Mouse (Mus musculus) thymus, adult 2 months (tissue): ENCODE measurements around the gene Cks2. TPM values are rescaled to one million over a fixed set of nuclear protein-coding genes. Genes with fewer than 3 reads are reported as not detected.

ENCODE experiments used
- DNase-seq: peaks from one replicate; pipeline ENCODE4 v3.0.0; 2021
- H3K27ac ChIP-seq: fragments of 200-500 bp; 2 replicates; pipeline ENCODE4 v1.5.1; 2012; ENCODE audit warnings: low read length, control low read depth; ENCODE audit not compliant: control insufficient read depth, insufficient read depth
- H3K27me3 ChIP-seq: fragments of 200-500 bp; 2 replicates; pipeline ENCODE4 v1.6.1; 2012; ENCODE audit warnings: mild to moderate bottlenecking, low read length, moderate library complexity, mixed read lengths; ENCODE audit not compliant: control insufficient read depth, insufficient read depth
- H3K36me3 ChIP-seq: fragments of 200-500 bp; 2 replicates; pipeline ENCODE4 v1.6.1; 2012; ENCODE audit warnings: mild to moderate bottlenecking, low read length, moderate library complexity; ENCODE audit not compliant: control insufficient read depth, insufficient read depth
- H3K4me1 ChIP-seq: fragments of 200-500 bp; replicated peaks from 2 replicates; pipeline ENCODE4 v1.6.1; 2012; ENCODE audit warnings: low read length; ENCODE audit not compliant: control insufficient read depth, insufficient read depth
- H3K4me3 ChIP-seq: fragments of 200-500 bp; 2 replicates; pipeline ENCODE4 v1.5.1; 2012; ENCODE audit warnings: mild to moderate bottlenecking, low read length, control low read depth, moderate library complexity; ENCODE audit not compliant: control insufficient read depth, insufficient read depth
- CTCF ChIP-seq: fragments of 200-500 bp; IDR thresholded peaks from 2 replicates; pipeline ENCODE4 v1.5.1; 2012; ENCODE audit warnings: mild to moderate bottlenecking, control low read depth, low read length, moderate library complexity, borderline replicate concordance; ENCODE audit not compliant: control insufficient read depth, poor library complexity, insufficient read depth; ENCODE audit errors: extremely low read depth
- POLR2A ChIP-seq: fragments of 200-500 bp; IDR thresholded peaks from 2 replicates; pipeline ENCODE4 v1.6.1; 2012; ENCODE audit warnings: mild to moderate bottlenecking, low read length, control low read depth, moderate library complexity; ENCODE audit not compliant: control insufficient read depth, poor library complexity, insufficient read depth; ENCODE audit errors: extremely low read depth
- WGBS: fragments of 180-500 bp; shearing (Covaris S2); methylation state at CpG from one replicate; pipeline ENCODE4 v1.1.7; 2018; 5-methylcytosine and 5-hydroxymethylcytosine counted together
- polyA plus RNA-seq: library from polyadenylated mRNA; depleted of rRNA; stranded (reverse); fragments of >200 nt; gene quantifications from 2 replicates; pipeline ENCODE4 v1.2.3, GENCODE M21; 2012

Cks2 gene
- polyA plus RNA-seq, 1 experiment, result 85.3 TPM

DNA sequence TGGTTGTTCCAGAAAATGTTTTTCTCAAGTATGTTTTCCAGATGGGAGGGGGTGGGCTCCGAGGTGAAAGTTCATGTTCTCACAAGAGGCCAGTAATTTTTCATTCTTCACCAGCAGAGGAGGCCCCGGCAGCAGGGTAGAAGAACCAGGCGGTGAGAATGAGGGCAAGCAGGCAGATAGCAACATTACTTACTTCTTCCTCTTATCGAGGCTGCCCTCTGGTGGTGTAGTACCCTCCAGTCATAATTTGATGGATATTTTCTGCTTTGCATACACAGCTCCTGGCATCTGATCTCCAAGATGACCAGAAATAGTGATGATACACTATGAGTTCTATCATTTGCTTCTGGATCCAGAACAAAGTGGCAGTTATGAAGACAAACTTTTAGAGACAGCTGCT lies 6.1 kb upstream of the Cks2 start:
- H3K4me3 ChIP-seq, result no peak overlapping the region
- no peak for DNase-seq
- 68% methylated on average over 4 of the region's 4 CpGs for WGBS
- TF ChIP-seq CTCF (no peak), POLR2A (no peak)
- no peak overlapping the region for H3K27ac ChIP-seq
- H3K27me3 ChIP-seq, result no peaks in the 10 kb centered on the region
- no peaks in the 10 kb centered on the region for H3K36me3 ChIP-seq
- H3K4me1 ChIP-seq, result no peaks in the 10 kb centered on the region

DNA sequence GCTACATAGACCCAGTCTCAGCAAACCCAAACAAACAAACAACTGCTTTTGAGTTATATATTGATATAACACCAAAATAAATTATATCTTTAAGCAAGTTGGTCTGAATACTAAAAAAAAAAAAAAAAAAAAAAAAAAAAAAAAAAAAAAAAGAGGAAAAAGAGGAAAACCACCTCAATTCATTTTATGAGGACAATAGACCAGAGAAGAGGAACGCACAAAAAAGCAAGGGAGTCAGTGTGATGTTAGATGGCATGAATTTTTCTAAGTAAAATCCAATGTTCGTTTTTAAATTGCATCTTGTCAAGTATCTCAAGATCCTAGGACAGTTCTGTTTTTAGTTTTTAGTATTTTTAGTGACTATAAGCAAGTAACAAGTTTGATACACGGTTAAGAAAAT lies 3.6 kb upstream of the Cks2 start:
- TF ChIP-seq POLR2A (no peak), CTCF (no peak)
- Histone ChIP-seq H3K4me3 (no peak overlapping the region), H3K36me3 (no peaks in the 10 kb centered on the region), H3K27me3 (no peaks in the 10 kb centered on the region), H3K27ac (no peak overlapping the region), H3K4me1 (peaks cover 7% of the 10 kb centered on the region; the same call in 1 of the 2 replicates)
- WGBS, result 96% methylated on average over 3 of the region's 3 CpGs
- DNase-seq, result no peak

DNA sequence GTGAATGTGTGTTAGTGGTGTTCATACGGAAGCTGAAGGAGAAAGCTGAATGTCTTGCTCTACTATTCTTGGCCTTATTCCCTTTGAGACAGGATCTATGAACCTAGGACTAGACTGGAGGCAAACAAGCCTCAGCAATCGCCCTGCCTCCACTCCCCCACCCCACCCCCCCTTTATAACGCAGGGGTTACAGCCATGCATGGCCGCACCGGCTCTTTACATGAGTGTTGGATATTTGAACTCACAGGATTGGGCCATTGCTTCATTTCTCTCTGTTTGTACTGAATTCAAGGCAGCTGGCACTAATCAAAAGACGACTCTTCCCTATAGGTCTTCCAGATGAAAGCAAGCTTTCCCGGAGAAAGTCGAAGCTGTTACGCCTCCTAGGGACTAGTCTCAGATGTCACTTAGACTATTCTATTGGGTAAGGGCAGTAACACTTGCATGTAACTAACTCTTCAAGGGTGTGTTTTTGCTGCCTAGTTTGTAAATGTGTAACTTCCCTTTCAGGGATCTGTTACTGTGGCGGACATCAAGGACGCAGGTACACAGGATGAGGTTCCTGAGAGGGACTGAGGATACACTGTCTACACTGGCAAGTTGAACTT lies 2.8 kb upstream of the Cks2 start:
- WGBS, result 77% methylated on average over 11 of the region's 11 CpGs
- TF ChIP-seq CTCF (no peak), POLR2A (no peak)
- DNase-seq, result no peak
- Histone ChIP-seq H3K27ac (no peak overlapping the region), H3K4me3 (no peak overlapping the region), H3K36me3 (no peaks in the 10 kb centered on the region), H3K27me3 (no peaks in the 10 kb centered on the region), H3K4me1 (peaks cover 9% of the 10 kb centered on the region; the same call in 1 of the 2 replicates)

DNA sequence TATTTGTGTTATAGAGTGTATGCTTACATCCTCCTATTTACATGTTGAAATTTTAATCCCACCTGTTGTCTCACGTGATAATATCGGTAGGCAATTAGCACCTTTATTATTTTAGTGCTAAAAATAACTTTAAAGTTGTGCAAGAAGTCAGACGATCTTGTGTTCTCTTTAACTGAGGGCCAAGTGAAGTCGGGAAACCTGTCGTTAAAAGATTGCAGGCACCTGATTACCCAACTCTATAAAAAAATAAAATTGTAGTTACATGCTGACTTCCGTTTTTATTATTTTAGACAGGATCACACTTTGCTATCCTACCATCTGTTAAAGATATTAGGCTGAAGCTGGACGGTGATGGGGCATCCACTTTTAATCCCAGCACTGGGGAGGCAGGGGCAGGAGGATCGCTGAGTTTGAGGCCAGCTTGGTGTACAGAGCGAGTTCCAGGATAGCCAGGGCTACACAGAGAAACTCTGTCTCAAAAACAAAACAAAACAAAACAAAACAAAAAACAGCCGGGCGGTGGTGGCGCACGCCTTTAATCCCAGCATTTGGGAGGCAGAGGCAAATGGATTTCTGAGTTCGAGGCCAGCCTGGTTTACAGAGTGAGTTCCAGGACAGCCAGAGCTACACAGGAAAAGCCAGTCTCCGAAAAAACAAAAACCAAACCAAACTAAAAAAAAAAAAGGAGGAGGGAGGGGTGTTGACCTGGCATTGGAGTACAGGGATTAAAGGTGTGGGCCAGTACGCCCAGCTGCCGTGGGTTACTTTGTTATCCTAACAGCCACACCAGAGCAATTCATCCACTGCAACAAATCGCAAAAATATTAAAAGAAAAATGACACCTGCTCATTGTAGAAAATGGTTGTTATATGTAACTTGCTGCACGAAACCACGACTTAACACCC lies 856 bp upstream of the Cks2 start:
- H3K4me1 ChIP-seq, result peaks cover 9% of the 10 kb centered on the region; the same call in 1 of the 2 replicates
- peak overlapping the region; percentile 62 for H3K27ac ChIP-seq
- H3K36me3 ChIP-seq, result no peaks in the 10 kb centered on the region
- H3K4me3 ChIP-seq, result peak overlapping the region; percentile 82
- DNase-seq, result no peak
- 51% methylated on average over 20 of the region's 20 CpGs for WGBS
- H3K27me3 ChIP-seq, result no peaks in the 10 kb centered on the region
- no peak for TF ChIP-seq POLR2A
- no peak for TF ChIP-seq CTCF

DNA sequence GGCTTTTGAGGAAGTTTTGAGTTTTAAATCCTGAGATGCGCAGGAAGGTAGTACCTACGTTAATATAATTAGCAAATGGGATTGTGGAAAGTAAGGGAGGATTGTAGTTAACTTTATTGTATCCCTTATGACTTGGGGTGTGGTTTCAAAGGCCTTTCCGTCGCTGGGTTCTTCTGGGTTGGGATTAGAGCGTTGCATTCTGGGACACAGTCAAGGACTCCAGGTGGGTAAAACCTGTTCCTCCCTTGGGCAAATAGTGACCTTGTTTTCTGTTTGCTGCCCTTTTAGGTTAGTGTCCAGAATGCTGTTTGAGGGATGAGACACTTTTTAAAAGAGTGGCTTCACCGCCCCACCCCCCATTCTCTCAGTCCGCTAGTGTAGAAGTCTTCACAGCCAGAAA lies 840 bp downstream of the Cks2 start:
- WGBS, result 1% methylated on average over 7 of the region's 7 CpGs
- peak overlapping the region; percentile 89 for H3K4me3 ChIP-seq
- no peaks in the 10 kb centered on the region for H3K36me3 ChIP-seq
- peaks cover 9% of the 10 kb centered on the region; the same call in 1 of the 2 replicates for H3K4me1 ChIP-seq
- no peak overlapping the region for H3K27ac ChIP-seq
- peak; percentile 12 for DNase-seq
- H3K27me3 ChIP-seq, result no peaks in the 10 kb centered on the region
- TF ChIP-seq POLR2A (no peak), CTCF (no peak)

DNA sequence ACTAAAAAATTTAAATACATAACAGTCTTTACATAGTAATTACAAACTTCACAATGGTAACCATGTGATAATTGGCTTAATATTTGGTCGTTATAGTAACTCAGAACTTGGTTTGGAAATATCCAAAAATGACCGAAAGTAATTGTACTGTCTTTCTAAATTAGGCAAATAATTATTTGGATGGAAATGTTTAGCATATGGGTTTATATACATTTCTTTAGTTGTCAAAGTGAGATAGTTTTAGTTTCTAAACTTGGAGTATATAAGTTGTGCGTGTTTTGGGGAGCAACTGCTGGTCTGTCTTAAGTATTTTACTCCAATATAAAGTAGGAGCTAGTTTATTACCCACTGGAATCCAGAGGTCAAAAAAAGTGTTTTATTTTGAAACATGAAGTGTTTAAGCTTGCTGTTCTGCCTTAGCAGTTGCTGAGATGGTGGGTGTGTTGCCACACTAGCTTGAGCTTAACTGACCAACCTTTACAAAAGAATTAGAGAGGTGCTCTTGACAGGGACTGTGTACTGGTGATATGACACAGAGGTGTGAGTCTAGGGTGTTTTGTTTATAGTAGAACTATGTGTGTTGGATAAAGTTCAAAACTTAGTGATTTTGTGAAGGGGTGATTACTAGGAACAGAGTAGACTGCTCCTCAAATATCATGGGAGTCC lies 1.5 kb downstream of the Cks2 start:
- H3K4me3 ChIP-seq, result no peak overlapping the region
- H3K27me3 ChIP-seq, result no peaks in the 10 kb centered on the region
- DNase-seq, result no peak
- H3K27ac ChIP-seq, result no peak overlapping the region
- peaks cover 14% of the 10 kb centered on the region for H3K4me1 ChIP-seq
- TF ChIP-seq CTCF (no peak), POLR2A (no peak)
- no peaks in the 10 kb centered on the region for H3K36me3 ChIP-seq
- WGBS, result 21% methylated on average over 3 of the region's 3 CpGs
